Mouse (Mus musculus): Measurements from ENCODE around the gene Cttnbp2nl.

Gene Cttnbp2nl

DNA sequence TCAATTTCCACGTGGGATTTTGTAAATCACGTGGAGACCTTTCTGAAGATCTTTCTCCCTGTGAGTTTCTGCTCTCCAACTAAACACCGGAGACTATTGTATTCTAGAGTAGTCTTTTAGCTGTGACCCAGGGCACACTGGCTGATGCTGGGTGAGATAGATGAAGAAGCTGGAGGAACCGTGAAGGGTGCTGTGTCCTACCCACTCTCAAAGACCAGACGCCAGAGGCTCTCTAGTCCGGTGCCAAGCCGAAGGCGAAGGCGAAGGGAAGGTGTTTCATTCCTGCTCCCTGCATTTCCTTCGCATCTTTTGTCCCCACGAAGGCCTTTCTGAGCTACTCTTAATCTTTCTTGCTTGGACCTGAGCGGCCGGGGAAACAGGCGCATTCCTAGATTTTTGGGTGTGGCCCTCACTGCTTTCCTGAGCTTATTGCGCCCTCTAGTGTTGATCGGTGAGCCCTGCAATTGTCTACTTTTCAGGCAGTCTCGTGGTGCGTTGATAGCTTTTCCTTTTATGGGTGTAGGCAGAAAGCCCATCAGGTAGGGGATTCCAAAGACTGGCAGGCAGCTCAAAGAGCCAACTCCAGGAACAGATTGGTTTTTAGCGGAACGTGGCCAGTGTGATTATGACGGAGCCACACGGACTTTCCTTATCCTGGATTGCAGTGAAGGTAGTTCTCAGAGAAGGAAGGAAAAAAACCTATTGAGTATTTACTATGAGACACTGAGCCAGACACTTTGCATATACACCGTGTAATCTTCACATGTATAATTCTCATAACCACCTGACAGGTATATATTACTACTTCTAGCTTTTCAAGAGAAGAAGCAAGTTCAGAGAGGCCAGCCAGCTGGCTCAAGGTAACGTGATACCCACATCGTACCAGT lies 5.9 kb upstream of the Cttnbp2nl start:
- peak; percentile 84 for DNase-seq (ENCODE audit: low read depth, low spot score)

DNA sequence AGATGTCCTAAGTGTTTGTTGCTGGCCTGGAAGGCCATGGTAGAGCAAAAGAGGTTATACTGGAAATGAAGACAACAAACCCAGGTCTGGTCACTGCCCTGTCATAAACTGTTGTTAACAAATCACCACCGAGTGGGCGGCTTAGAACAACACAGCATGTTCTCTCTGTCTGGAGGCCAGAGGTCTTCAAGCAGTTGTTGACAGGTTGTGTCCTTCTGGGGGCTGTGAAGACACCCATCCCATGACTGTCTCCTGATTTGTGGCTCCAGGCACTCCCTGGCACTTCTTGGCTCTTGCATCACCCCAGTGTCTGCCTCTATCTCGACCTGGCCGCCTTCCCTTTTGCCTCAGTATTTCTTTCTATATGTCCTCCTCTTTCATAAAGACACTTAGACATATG lies 2.7 kb upstream of the Cttnbp2nl start:
- DNase-seq (ENCODE audit: low read depth, low spot score), result no peak

DNA sequence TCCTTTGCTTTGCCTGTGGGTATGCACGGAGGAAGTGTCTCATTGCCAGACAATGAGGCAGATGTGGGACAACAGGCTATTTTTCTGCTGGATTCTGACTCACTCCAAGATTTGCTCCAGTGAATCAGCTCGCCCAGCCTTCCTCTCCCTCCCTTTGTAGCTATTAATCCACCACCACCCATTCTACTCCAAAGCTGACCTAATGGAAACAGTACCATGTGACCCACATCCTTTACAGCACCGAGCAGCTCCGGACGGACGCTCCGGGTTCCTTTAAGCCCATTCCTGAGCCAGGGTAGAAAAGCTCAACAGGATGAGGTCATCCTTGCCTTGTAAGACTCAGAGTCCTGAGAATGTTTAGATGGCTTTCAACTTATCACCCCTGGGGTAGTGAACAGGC lies 2.0 kb upstream of the Cttnbp2nl start:
- DNase-seq (ENCODE audit: low read depth, low spot score), result no peak

DNA sequence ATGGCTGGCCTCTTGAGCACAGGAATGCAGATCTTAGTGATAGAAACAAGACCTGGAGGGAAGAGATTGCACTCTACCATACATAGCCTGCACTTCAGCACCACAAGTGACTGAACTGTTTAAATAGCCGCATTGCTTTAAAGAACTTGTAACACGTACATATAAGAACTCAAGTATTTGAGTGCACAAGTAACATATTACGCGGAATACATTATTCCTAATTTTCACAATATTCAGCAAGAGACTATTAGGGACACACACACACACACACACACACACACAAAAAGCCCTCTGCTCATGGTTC lies 704 bp upstream of the Cttnbp2nl start:
- DNase-seq (ENCODE audit: low read depth, low spot score), result no peak

DNA sequence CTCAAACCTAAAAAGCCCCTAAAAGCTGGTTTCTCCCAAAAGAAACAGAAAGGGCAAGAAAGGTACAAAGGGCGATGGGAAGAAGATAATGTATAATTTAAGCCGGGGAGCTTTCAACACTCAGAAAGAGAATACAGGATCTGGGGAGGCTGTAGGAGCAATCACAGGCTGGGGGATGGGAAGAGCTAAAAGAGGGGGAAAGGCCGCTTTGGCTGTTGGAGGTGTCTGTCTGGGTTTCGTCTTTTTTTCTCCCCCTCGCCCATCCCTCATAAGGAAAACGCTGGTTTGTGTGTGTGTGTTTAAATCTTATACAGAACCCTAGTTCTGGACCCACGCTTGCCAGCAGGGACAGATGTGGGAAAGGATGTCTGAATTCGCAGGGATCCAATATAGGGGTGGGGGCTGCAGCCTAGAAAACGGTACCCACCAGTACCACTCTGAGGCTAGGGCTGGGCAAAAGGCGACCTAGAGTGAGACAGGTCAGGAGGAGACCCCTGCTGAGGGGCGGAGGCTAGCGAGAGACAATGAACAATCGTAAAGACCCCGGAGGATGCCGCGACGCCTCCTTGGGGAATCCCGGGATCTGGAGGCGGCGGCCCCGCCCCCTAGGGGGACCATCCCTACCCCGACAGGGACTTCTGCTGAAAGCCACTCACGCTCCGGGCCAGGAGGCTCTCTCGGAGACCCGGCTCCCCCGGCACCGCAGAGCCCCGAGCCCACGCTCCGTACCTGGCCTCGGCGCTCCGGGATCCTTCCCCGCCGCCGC lies 592 bp downstream of the Cttnbp2nl start:
- peak; percentile 46 for DNase-seq (ENCODE audit: low read depth, low spot score)

DNA sequence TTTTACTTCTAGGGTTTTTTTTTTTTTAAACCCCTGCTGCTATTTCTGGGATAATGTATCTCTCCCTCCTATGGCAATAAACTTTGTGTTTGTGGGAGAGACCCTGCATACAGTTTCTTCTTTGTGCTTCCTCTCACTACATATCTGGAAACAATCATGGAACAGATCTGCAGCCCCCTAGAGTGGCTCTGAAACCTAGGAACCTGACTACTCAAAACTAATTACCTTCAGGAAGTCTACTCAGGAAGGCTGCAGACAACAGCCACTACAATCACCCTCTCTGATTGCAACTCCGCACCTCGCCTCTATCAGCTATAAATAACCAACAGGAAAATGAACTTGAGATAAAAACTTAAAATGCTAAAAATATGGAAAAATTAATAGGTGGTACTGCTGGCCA lies 1.8 kb downstream of the Cttnbp2nl start:
- DNase-seq (ENCODE audit: low read depth, low spot score), result no peak

DNA sequence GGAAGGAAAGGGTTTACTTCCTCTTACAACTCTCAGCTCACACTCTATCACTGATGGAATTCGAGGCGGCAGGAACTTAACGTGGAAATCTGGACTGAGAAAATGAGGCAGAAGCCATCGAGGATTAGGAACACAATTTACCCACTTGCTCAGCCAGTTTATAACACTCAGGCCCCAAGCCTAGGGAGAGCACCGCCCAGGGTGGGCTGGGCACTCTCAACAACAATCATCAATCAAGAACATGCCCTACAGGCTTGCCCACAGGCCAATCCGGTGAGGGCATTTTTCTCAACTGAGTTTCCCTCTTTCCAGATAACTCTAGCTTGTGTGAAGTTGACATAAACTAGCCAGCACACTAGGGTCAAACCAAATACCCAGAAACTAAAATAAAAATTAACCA lies 3.1 kb downstream of the Cttnbp2nl start:
- DNase-seq (ENCODE audit: low read depth, low spot score), result no peak

DNA sequence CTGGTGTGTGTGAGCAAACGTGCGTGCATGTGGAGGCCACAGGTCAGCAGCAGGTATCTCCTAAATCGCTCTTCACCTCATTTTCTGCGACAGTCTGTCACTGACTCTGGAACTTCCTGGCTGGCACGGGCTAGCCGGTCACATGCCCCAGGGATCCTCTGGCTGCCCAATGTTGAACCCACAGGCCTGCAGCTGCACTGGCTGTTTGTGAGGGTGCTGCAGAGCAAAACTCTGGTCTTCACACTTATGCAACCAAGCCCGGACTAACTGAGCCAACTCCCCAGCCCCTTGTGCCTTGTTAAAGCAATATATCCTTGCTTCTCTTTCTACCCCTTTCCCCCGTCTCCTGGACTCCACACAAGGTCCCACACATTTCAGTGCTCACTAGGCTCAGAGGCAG lies 5.3 kb downstream of the Cttnbp2nl start:
- no peak for DNase-seq (ENCODE audit: low read depth, low spot score)

DNA sequence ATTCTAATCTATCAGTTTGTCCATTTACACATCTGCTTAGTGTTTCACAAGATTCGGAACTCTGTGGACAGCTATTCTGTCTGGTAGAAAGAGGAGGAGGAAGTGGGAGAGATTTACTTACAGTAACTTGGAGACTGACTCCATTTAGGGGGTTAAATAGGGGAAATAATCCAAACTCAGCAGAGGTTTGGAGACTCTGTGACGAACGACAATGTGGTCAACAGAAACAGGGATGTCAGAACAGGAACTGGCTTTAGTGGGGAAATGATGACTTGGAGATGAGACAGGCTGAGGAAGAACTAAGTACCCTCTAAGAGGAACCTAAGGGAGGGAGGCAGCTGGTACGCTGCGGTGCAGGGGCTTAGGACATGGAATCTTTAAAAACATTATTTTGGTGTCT lies 6.1 kb downstream of the Cttnbp2nl start:
- no peak for DNase-seq (ENCODE audit: low read depth, low spot score)

DNA sequence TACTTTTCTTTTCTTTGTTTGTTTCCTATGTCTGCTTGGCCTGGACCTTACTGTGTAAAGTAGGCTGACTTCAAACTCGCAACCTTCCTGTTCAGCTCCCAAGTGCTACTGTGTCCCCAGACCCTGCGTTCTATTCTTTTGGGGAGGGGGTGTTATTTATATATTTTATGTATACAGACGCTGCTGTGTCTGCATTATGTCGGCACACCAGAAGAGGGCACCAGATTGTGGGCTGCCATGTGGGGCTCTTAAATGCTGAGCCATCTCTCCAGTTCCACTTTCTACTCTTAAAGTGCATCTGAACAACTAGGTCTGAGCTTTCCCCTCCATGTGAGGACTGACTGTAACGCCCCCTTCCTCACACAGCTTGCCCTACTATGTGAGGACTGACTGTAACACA lies 9.2 kb downstream of the Cttnbp2nl start:
- DNase-seq (ENCODE audit: low read depth, low spot score), result no peak

DNA sequence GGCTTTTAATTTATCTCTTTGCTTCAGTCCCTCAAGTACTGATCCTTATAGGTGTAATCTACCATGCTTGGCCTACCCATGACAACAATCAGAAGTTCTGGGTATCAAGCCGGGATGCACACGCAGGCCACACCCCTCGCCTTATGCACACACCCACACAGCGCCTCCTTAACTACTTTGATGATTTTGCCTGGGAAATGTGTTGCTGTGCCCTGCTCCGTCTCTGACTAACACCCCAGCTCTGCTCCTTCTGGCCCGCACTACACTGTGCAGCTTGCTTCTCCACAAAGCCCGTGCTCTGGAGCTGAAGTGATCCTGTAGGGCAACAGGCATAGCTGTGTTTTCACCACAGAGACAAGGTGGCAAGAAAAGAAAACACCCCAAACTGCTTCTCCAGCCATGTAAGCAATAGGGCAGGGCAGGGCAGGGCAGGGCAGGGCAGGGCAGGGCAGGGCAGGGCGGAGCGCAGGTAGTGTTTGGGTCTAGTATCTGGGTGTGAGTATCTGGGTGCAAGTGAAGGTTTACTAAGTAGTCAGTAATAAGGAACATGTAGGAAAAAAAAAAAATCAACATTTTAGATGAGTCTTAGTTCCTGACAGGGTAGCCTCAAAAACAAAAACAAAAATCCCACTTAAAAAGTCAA lies 11.8 kb downstream of the Cttnbp2nl start:
- no peak for DNase-seq (ENCODE audit: low read depth, low spot score)

DNA sequence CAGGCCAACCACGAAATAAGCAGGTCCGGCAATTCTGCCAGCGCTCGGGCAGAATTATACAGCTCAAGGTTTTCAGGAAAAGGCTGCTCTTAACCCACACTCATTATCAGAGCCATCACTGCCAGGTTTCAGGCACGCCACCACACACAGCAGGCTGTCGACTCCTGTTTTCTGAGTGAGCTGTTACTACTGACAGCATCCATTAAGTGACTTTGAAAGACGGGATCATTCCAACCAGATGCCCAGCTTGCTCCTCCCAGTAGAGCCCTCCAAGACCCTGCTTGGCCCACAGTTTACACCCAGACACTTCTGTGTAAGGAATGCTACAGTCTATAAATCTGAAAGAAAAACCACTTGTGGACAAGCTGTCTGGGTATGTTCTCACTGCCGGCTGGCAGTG lies 12.9 kb downstream of the Cttnbp2nl start:
- DNase-seq (ENCODE audit: low read depth, low spot score), result no peak

DNA sequence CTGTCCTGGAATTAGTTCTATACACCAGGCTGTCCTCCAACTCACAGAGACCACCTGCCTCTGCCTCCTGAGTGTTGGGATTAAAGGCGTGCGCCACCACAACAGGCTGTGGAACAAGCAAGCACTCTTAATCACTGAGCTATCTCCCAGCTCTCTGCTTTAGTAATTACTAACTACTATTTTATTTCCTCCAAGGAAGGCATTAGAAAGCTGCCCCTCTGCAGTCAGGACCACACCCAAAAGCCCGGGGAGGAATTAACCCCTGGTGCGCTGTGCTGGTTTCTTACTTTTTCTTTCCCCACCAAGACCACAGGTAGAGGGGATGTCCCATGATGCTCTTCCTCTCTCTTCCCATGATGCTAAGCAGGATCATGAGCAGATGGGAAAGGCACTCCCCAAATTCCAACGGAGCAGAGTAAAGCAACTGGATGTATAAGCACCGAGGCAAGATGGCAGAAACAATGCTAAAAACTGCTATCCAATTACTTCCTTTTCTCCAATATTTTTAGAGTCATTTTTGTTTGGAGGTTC lies 15.6 kb downstream of the Cttnbp2nl start:
- DNase-seq (ENCODE audit: low read depth, low spot score), result no peak

DNA sequence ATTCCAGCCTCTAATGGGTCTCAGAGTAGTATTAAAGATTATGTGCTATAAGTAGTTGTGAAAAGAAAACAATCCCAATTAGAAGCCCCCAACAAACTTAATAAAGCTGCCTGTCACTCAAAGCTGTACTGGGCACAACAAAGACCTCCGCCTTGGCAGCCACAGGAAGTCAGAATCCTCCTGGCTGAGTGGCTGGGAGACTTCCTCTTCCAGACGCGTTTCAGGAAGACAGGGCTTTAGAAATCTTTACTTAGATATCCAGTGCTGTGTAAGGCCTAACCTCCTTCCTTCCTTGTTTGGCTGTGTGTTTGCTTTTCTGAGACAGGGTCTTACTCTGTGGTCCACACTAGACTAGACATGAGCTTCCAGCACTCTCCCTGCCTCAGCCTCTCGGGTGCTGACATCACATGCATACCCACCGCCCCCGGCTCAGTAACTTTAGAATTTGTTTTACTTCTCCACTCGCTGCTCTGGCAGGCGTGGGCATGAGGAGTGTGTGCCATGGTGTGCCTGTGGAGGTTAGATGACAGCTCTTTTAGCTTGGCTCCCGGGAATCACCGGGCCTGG lies 16.6 kb downstream of the Cttnbp2nl start:
- no peak for DNase-seq (ENCODE audit: low read depth, low spot score)

DNA sequence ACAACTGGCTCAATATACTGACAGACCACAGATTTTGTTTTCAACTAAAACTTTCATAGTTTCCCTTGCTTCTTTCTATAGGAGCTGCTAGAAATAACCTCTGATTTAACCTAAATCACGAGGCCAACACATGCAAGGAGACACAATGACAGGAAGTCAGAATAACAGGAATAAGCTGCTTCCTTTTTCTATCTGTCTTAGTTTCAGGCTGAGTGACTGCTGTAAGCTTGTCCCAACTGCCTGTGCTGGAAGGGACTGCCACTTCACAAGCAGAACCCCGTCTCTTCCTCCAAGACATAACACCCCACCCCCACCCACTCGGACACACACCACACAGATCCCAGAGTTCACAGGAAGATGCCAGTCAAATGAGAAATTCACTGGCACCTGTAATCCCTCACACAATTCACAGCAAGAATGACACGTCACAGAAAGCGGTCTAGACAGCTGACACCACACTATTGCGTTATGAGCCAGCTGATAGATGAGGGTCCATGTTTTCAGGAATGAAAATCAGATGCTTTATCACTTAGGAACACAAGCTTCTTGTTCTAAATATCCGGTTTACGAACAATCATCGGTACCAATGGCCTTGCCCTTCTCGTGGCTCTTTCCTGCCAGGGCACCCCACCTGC lies 29.5 kb downstream of the Cttnbp2nl start:
- no peak for DNase-seq (ENCODE audit: low read depth, low spot score)

DNA sequence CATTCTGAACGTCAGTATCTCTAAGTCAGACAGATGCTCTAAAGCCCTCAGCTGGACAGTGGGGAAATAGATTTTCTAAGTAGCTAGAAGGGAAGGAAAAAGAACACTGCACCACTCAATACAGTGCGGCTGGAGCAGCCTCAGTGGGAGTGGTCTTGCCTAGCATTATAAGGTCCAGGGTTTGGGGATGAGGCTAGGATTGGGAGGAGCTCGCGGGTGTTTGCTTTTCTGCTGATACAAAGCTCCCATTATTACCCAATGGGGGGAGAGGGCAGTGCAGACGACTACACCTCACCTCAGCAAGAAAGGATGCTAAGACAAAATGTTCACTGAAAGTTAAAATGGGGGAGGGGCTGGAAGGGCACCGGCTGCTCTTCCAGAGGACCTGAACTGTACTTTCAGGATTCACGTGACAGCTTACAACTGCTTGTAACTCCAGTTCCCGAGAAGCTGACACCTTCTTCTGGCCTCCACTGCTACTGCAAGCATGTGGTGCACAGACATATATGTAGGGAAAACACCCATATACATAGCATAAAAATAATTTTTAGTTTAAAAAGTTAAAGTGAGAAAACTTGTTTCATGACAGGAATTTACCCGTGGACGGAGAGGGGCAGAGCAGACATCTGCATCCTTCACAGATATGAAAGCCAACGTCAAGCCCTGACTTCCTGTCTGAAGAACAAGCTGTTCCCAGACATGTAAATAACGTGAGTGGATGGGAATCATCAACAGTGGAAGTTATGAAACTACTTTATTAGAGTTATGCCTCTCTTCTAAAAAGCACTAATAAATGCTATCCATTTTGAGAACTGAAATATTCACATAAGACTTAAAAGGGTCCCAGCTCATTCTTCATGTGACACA lies 32.9 kb downstream of the Cttnbp2nl start:
- DNase-seq (ENCODE audit: low read depth, low spot score), result no peak

DNA sequence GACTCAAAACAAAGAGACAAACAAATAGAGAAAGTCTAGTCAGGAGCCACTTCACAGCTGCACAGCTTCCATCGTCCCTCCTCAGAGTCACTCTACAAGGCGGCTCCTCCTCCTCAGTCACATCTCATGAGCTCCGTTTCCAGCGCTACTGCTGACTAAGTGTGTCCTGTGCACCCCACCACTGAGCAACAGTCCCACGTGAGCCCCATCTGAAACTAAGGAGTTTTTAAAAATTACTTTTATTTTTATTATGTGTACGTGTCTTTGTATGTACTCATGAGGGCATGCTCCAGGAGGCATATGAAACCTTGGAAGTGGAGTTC lies 34.2 kb downstream of the Cttnbp2nl start:
- no peak for DNase-seq (ENCODE audit: low read depth, low spot score)

DNA sequence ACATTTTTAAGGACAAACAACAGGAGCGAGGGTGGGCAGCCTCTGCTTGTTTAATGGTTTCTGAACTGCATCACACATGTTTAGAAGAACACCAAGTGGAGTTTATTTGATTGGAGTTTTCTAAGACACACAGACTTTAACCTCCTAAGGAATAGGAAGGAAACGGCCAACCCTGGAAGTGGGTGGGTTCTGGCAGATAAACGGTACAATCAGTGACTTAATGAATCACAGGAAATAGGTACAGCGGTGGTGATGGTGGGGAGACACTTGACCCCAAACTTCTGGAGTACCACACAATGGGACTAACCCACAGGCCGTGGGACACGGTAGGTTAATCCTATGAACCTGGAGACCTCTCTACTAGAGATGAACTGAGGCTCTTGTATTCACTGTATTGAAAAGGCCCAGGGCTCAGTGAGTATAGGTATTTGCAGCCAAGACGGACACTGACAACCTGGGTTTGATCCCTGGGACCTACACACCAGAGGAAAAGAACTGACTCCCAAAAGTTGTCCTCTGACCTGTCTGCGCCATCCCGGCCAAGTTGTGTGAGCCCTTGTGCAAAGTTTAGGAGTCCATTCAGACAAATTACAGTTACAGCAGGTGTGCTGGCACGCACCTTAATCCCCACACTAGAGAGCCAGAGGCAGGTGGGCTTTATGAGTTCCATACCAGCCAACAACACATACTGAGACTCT lies 34.7 kb downstream of the Cttnbp2nl start:
- no peak for DNase-seq (ENCODE audit: low read depth, low spot score)

DNA sequence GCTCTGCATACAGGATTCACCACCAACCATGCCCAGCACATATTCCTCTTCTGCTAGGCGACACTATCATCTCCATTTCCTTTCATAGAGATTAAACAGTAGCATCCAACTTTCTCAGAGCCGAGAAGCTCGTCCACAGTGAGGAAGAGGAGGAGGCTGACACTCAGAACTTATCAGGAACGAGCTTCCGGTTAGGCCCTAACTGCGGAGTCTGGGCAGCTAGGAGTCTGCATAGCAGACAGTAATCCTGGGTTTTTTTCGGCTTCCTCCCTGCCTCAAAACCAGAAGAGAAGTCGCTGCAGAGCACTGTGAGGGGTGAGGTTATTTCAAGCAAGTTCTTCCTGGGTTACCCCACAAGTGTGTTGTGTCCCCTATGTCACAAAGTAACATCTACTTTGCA lies 35.6 kb downstream of the Cttnbp2nl start:
- DNase-seq (ENCODE audit: low read depth, low spot score), result no peak

DNA sequence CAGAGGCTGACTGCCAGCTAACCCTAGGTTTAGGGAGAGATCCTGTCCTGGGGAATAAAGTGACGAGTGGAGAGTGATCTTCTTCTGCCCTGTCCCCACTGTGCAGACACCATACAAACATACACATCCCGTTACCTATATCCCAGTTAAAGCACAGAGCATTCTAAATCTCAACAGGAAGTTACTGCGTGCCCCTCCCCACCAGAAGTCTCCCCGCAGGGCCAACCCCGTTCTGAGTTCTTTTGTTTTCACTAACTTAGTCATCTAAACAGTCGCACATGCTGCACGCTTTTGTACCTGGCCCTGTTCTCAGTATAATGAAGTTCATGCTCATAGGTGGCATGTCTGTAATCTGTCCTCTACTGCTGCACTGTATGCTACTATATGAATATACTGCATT lies 36.7 kb downstream of the Cttnbp2nl start:
- DNase-seq (ENCODE audit: low read depth, low spot score), result no peak
